Mouse (Mus musculus) forebrain, embryonic 15.5 days (tissue): ENCODE measurements around the gene Stk10. TPM values are rescaled to one million over a fixed set of nuclear protein-coding genes. Genes with fewer than 3 reads are reported as not detected.
"Not testable (repeated sequence)": the region's sequence is repeated elsewhere in the genome, so short reads cannot be mapped to it uniquely, and the experiment has no call there.

Experiments
- ATAC-seq: fragments of 200-750 bp; cut with Nextera tagmentation; replicated peaks from 2 replicates; pipeline ENCODE4 v1.8.0; 2017; ENCODE audit warnings: mild to moderate bottlenecking, moderate TSS enrichment, moderate library complexity
- H3K27ac ChIP-seq: fragments of 300-500 bp; sonication (generic); replicated peaks from 2 replicates; pipeline ENCODE4 v1.5.1; 2015; ENCODE audit warnings: mild to moderate bottlenecking, inconsistent platforms
- H3K27me3 ChIP-seq: fragments of 300-500 bp; sonication (generic); 2 replicates; pipeline ENCODE4 v1.6.1; 2015; ENCODE audit warnings: inconsistent platforms
- H3K36me3 ChIP-seq: fragments of 300-500 bp; sonication (generic); 2 replicates; pipeline ENCODE4 v1.6.1; 2015; ENCODE audit warnings: mild to moderate bottlenecking, inconsistent platforms
- H3K4me1 ChIP-seq: fragments of 300-500 bp; sonication (generic); 2 replicates; pipeline ENCODE4 v1.6.1; 2015; ENCODE audit warnings: inconsistent platforms
- H3K4me2 ChIP-seq: fragments of 300-500 bp; sonication (generic); replicated peaks from 2 replicates; pipeline ENCODE4 v1.6.1; 2015; ENCODE audit warnings: mild to moderate bottlenecking, inconsistent platforms
- H3K4me3 ChIP-seq: fragments of 300-500 bp; sonication (generic); 2 replicates; pipeline ENCODE4 v1.5.1; 2015; ENCODE audit warnings: mild to moderate bottlenecking, inconsistent platforms
- H3K9ac ChIP-seq: fragments of 300-500 bp; sonication (generic); replicated peaks from 2 replicates; pipeline ENCODE4 v1.6.1; 2015; ENCODE audit warnings: mild to moderate bottlenecking, inconsistent platforms
- H3K9me3 ChIP-seq: fragments of 300-500 bp; sonication (generic); 2 replicates; pipeline ENCODE4 v1.6.1; 2016; ENCODE audit warnings: inconsistent platforms
- WGBS: fragments of 180-500 bp; shearing (Covaris S2); methylation state at CpG from one replicate; pipeline ENCODE4 v1.1.7; 2015; ENCODE audit warnings: mixed read lengths; 5-methylcytosine and 5-hydroxymethylcytosine counted together
- polyA plus RNA-seq: library from polyadenylated mRNA; unstranded; fragments of >200 nt; fragmentation: Nextera tagmentation; extraction: Ambion mirVana; gene quantifications from 2 replicates; pipeline ENCODE4 v1.2.1, GENCODE M21; 2015

The Stk10 gene
- polyA plus RNA-seq, 1 experiment from 2014 or later = 2.1 TPM

- Histone ChIP-seq H3K9me3 (no peaks in the 10 kb centered on the region), H3K9ac (no peak overlapping the region), H3K4me1 (peaks cover 10% of the 10 kb centered on the region), H3K4me2 (no peak overlapping the region), H3K27ac (no peak overlapping the region), H3K4me3 (no peak overlapping the region), H3K27me3 (no peaks in the 10 kb centered on the region), H3K36me3 (no peaks in the 10 kb centered on the region)
- WGBS = 48% methylated on average over 12 of the region's 12 CpGs
- ATAC-seq = no peak
Observed at GRCm38 (mm10) chr11:32601528-32602323, 68.6 kb downstream of the Stk10 start.

GRCm38 (mm10) chr11:32604663-32605062 is 71.6 kb downstream of the Stk10 start:
- no peaks in the 10 kb centered on the region for H3K9me3 ChIP-seq
- peak overlapping the region; percentile 50 for H3K27ac ChIP-seq
- H3K9ac ChIP-seq = no peak overlapping the region
- H3K36me3 ChIP-seq = no peaks in the 10 kb centered on the region
- 0 out of 2 replicates have a peak, but pooled peaks have one; percentile 27 for ATAC-seq
- peaks cover 10% of the 10 kb centered on the region for H3K4me1 ChIP-seq
- H3K4me3 ChIP-seq = no peak overlapping the region
- WGBS = 44% methylated on average over 4 of the region's 4 CpGs
- no peak overlapping the region for H3K4me2 ChIP-seq
- H3K27me3 ChIP-seq = no peaks in the 10 kb centered on the region

GRCm38 (mm10) chr11:32605131-32605860 is 72.2 kb downstream of the Stk10 start:
- Histone ChIP-seq H3K27ac (peak overlapping the region; percentile 50), H3K4me1 (peaks cover 10% of the 10 kb centered on the region), H3K4me2 (no peak overlapping the region), H3K36me3 (no peaks in the 10 kb centered on the region), H3K9me3 (no peaks in the 10 kb centered on the region), H3K4me3 (no peak overlapping the region), H3K27me3 (no peaks in the 10 kb centered on the region), H3K9ac (no peak overlapping the region)
- peak; percentile 72 for ATAC-seq
- WGBS = 40% methylated on average over 7 of the region's 7 CpGs

- no peak for ATAC-seq
- no peaks in the 10 kb centered on the region for H3K27me3 ChIP-seq
- H3K4me2 ChIP-seq = no peak overlapping the region
- H3K9ac ChIP-seq = no peak overlapping the region
- no peak overlapping the region for H3K4me3 ChIP-seq
- H3K9me3 ChIP-seq = no peaks in the 10 kb centered on the region
- WGBS = 83% methylated on average over 3 of the region's 3 CpGs
- H3K27ac ChIP-seq = no peak overlapping the region
- H3K4me1 ChIP-seq = peaks cover 10% of the 10 kb centered on the region
- no peaks in the 10 kb centered on the region for H3K36me3 ChIP-seq
Observed at GRCm38 (mm10) chr11:32605907-32606306, 72.8 kb downstream of the Stk10 start.

- no peak for ATAC-seq
- H3K4me3 ChIP-seq = no peak overlapping the region
- H3K9me3 ChIP-seq = no peaks in the 10 kb centered on the region
- no peak overlapping the region for H3K4me2 ChIP-seq
- no peak overlapping the region for H3K27ac ChIP-seq
- no peaks in the 10 kb centered on the region for H3K27me3 ChIP-seq
- H3K36me3 ChIP-seq = no peaks in the 10 kb centered on the region
- H3K9ac ChIP-seq = no peak overlapping the region
- H3K4me1 ChIP-seq = peaks cover 10% of the 10 kb centered on the region
Observed at GRCm38 (mm10) chr11:32607319-32607718, 74.2 kb downstream of the Stk10 start.

GRCm38 (mm10) chr11:32610616-32611015 is 77.5 kb downstream of the Stk10 start:
- ATAC-seq = no peak
- no peak overlapping the region for H3K27ac ChIP-seq
- H3K9ac ChIP-seq = no peak overlapping the region
- H3K4me1 ChIP-seq = no peaks in the 10 kb centered on the region; the same call in 1 of the 2 replicates
- no peaks in the 10 kb centered on the region for H3K27me3 ChIP-seq
- H3K4me3 ChIP-seq = no peak overlapping the region
- WGBS = 96% methylated on average over 6 of the region's 6 CpGs
- no peaks in the 10 kb centered on the region for H3K36me3 ChIP-seq
- H3K9me3 ChIP-seq = no peaks in the 10 kb centered on the region
- no peak overlapping the region for H3K4me2 ChIP-seq

- H3K27ac ChIP-seq = no peak overlapping the region
- no peak overlapping the region for H3K4me3 ChIP-seq
- no peaks in the 10 kb centered on the region for H3K9me3 ChIP-seq
- no peak overlapping the region for H3K4me2 ChIP-seq
- no peaks in the 10 kb centered on the region for H3K27me3 ChIP-seq
- ATAC-seq = no peak
- WGBS = 76% methylated on average over 6 of the region's 6 CpGs
- H3K9ac ChIP-seq = no peak overlapping the region
- no peaks in the 10 kb centered on the region for H3K36me3 ChIP-seq
- no peaks in the 10 kb centered on the region for H3K4me1 ChIP-seq
Observed at GRCm38 (mm10) chr11:32612304-32612703, 79.2 kb downstream of the Stk10 start.

- no peak overlapping the region for H3K4me3 ChIP-seq
- H3K36me3 ChIP-seq = no peaks in the 10 kb centered on the region
- H3K9me3 ChIP-seq = no peaks in the 10 kb centered on the region
- no peak for ATAC-seq
- no peak overlapping the region for H3K4me2 ChIP-seq
- H3K27ac ChIP-seq = no peak overlapping the region
- no peak overlapping the region for H3K9ac ChIP-seq
- no peaks in the 10 kb centered on the region for H3K4me1 ChIP-seq
- 96% methylated on average over 29 of the region's 29 CpGs for WGBS
- H3K27me3 ChIP-seq = no peaks in the 10 kb centered on the region
Observed at GRCm38 (mm10) chr11:32614463-32614862, 81.4 kb downstream of the Stk10 start.

GRCm38 (mm10) chr11:32615561-32615960 is 82.5 kb downstream of the Stk10 start:
- no peaks in the 10 kb centered on the region for H3K9me3 ChIP-seq
- no peaks in the 10 kb centered on the region for H3K27me3 ChIP-seq
- 0 out of 2 replicates have a peak, but pooled peaks cover 4% of the 10 kb centered on the region for H3K4me1 ChIP-seq
- H3K4me3 ChIP-seq = no peak overlapping the region
- ATAC-seq = no peak; the same call in 1 of the 2 replicates
- no peak overlapping the region for H3K27ac ChIP-seq
- WGBS = 25% methylated on average over 11 of the region's 11 CpGs
- H3K9ac ChIP-seq = no peak overlapping the region
- no peaks in the 10 kb centered on the region for H3K36me3 ChIP-seq
- H3K4me2 ChIP-seq = no peak overlapping the region

- H3K4me1 ChIP-seq = 0 out of 2 replicates have a peak, but pooled peaks cover 4% of the 10 kb centered on the region
- no peak overlapping the region for H3K4me3 ChIP-seq
- 76% methylated on average over 6 of the region's 6 CpGs for WGBS
- no peaks in the 10 kb centered on the region for H3K27me3 ChIP-seq
- no peak overlapping the region for H3K27ac ChIP-seq
- ATAC-seq = no peak
- no peak overlapping the region for H3K4me2 ChIP-seq
- no peaks in the 10 kb centered on the region for H3K9me3 ChIP-seq
- H3K9ac ChIP-seq = no peak overlapping the region
- H3K36me3 ChIP-seq = no peaks in the 10 kb centered on the region
Observed at GRCm38 (mm10) chr11:32616091-32616490, 83.0 kb downstream of the Stk10 start.

- H3K9ac ChIP-seq = no peak overlapping the region
- no peak for ATAC-seq
- no peaks in the 10 kb centered on the region for H3K27me3 ChIP-seq
- H3K27ac ChIP-seq = no peak overlapping the region
- no peak overlapping the region for H3K4me3 ChIP-seq
- WGBS = 73% methylated on average over 1 of the region's 1 CpGs
- H3K36me3 ChIP-seq = no peaks in the 10 kb centered on the region
- no peaks in the 10 kb centered on the region for H3K9me3 ChIP-seq
- no peak overlapping the region for H3K4me2 ChIP-seq
- H3K4me1 ChIP-seq = peaks cover 17% of the 10 kb centered on the region
Observed at GRCm38 (mm10) chr11:32618036-32618435, 84.9 kb downstream of the Stk10 start.

GRCm38 (mm10) chr11:32618641-32619040 is 85.5 kb downstream of the Stk10 start:
- H3K9me3 ChIP-seq, H3K27me3 ChIP-seq, H3K36me3 ChIP-seq, ATAC-seq, H3K27ac ChIP-seq, H3K4me2 ChIP-seq, H3K9ac ChIP-seq, H3K4me3 ChIP-seq: not testable (repeated sequence)
- H3K4me1 ChIP-seq = peaks cover 23% of the 10 kb centered on the region
- WGBS = 81% methylated on average over 5 of the region's 5 CpGs
